Mouse (Mus musculus): ENCODE data around the gene Ccdc60.
"Not testable (repeated sequence)": the region's sequence is repeated elsewhere in the genome, so short reads cannot be mapped to it uniquely, and the experiment has no call there.

The Ccdc60 gene

DNA sequence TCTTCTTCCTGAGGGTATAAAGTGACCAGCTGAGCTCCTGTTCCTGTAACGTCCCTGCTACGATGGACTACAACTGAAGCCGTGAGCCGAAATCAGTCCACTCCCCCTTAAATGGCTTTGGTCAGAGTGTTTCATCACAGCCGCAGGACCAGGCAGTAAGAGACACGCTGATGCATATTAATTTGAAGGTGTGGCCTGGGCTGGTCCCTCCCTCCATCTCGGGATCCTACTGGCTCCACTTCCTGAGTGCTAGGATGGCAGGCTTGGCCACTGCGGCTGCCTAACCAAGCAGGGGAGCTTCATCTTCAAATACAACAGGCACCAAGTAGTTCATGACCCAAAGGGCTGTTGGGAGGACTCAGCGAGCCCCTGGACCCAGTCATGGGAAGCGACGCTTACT, 94.3 kb downstream of the Ccdc60 start:
- no peak for DNase-seq (ENCODE audit: low read depth, low spot score)

GRCm38 (mm10) chr5:116192693-116193092, 96.1 kb downstream of the Ccdc60 start:
- peak; percentile 72 for DNase-seq (ENCODE audit: low read depth, low spot score)

- no peak for DNase-seq (ENCODE audit: low read depth, low spot score)
These were observed 97.2 kb downstream of the Ccdc60 start for GRCm38 (mm10) chr5:116191596-116191995.

- DNase-seq (ENCODE audit: low read depth, low spot score): no peak
These were observed 99.0 kb downstream of the Ccdc60 start for GRCm38 (mm10) chr5:116189818-116190217.

DNA sequence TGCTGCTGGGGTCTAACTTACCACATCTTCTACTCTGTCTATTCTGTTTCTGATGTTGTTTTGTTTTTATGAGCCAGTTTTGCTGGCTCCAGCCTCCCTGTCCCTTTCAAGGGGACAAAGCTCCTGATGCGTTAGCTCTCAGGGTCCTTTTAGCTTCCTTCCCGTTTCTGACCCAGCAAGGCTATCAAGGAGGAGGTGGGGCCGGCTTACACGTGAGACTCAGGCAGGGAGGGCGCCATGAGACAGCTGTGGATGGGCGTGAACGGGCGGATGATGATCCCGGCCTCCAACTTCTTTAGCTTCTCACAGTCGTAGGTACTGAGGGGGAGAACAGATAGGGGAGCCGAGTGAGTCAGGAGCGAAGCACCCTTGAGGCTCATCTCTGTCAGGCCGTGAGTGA, 108.2 kb downstream of the Ccdc60 start:
- DNase-seq (ENCODE audit: low read depth, low spot score): no peak

DNA sequence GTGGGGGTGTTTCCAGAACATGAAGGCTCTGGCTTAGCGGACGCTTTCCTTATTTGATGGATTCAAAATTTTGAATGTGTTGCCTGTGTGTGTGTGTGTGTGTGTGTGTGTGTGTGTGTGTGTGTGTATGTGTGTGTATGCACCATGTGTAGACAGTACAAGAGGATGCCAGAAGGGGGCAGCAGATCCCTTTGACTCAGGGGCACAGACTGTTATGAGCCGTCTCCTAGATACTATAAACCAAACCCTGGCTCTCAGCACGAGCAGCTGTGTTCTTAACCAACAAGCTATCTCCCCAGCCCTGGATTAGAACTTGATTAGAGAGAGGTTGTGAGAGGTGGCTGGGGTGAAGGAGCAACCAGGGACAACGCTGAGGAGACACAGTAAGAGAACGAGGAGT, 117.1 kb downstream of the Ccdc60 start:
- no peak for DNase-seq (ENCODE audit: low read depth, low spot score)

GRCm38 (mm10) chr5:116166965-116167364, 121.8 kb downstream of the Ccdc60 start:
- DNase-seq (ENCODE audit: low read depth, low spot score): no peak

- no peak for DNase-seq (ENCODE audit: low read depth, low spot score)
These were observed 123.4 kb downstream of the Ccdc60 start for GRCm38 (mm10) chr5:116165203-116165888.

DNA sequence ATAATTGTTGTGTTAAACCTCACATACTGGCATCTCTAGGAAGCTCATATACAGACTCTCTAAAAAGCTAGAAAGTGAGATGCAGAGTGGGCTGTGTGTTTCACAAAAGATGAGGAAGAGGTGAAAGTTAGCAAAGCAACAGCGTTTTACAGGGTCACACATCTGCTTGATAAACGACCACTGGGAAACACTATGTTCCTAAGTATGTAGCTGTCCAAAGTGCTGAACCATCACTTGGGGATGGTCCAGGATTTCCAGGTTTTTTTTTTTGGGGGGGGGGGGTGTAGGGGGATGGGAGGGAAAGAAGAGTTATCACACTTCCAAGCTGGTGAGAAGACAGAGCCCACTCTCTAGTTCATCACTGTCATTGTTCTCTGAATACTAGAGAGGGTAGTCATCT, 134.0 kb downstream of the Ccdc60 start:
- no peak for DNase-seq (ENCODE audit: low read depth, low spot score)

DNA sequence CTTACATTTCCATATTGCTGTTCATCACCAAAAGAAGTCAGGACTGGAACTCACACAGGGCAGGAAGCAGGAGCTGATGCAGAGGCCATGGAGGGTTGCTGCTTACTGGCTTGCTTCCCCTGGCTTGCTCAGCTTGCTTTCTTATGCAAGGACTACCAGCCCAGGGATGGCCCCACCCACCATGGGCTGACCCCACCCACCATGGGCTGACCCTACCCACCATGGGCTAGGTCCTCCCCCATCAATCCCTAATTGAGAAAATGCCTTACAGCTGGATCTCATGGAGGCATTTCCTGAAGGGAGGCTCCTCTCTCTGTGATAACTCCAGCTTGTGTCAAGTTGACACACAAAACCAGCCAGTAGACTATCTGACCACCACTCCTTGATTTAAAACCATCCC, 142.3 kb downstream of the Ccdc60 start:
- not testable (repeated sequence) for DNase-seq (ENCODE audit: low read depth, low spot score)

- no peak for DNase-seq (ENCODE audit: low read depth, low spot score)
These were observed 144.1 kb downstream of the Ccdc60 start for GRCm38 (mm10) chr5:116144711-116145110.

- DNase-seq (ENCODE audit: low read depth, low spot score): no peak
These were observed 148.1 kb downstream of the Ccdc60 start for GRCm38 (mm10) chr5:116140682-116141081.

DNA sequence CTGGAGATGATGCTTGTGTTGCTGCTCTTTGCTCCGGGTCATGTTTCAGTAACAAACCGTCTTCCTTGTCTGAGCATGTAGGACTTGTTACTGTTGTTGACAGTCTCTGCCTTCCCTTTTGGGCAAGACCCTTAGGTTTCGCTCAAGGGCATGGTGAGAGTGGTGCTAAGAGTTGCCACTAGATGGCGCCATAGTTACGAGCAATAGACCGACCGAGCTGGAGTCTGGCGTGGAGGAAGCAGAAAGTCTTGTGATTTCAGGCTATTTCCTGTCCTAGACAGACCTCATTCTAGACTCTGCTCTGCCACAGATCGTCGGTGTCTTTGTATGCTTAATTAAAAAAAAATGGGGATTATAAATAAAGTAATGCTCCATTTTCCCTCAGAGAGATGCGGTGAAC, 165.4 kb downstream of the Ccdc60 start:
- DNase-seq (ENCODE audit: low read depth, low spot score): peak; percentile 67

DNA sequence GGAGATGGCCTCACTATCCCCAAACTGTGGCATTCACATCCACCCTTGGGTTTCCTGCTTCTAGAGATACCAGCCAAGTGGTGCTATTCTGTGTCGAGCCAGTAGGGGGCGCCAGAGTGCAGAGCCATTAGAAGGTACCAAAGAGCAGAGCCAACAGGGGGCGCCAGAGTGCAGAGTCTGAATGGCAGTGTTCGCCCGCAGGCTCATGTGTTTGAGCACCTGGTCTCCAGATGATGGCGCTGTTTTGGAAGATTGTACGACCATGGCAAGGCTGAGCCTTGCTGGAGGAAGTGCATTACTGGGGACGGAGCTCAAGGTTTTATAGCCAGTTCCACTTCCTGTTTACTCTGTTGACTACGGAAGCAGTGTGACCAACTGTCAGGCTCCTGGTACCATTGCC, 172.2 kb downstream of the Ccdc60 start:
- peak; percentile 36 for DNase-seq (ENCODE audit: low read depth, low spot score)

- no peak for DNase-seq (ENCODE audit: low read depth, low spot score)
These were observed 172.7 kb downstream of the Ccdc60 start for GRCm38 (mm10) chr5:116116110-116116509.

- no peak for DNase-seq (ENCODE audit: low read depth, low spot score)
These were observed 173.5 kb downstream of the Ccdc60 start for GRCm38 (mm10) chr5:116115071-116115834.

DNA sequence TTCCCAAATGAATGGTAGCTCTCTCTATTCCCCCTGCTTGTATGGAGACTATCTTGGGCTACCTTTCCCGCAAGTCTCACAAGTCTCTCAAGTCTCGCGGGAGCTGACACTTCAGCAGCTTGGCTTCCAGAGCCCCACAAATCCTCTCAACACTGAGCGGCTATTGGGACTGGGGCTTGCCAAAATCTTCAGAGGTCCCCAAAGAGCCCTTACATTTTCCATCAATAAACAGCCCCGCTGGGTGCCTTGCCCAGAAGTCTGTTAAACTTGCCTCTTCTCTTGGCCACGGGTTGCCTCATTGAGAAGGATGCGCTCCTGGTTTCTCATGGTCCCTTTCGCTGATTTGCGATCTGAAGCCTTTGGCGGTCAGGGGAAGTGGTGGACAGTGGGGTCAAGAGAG, 180.1 kb downstream of the Ccdc60 start:
- no peak for DNase-seq (ENCODE audit: low read depth, low spot score)

DNA sequence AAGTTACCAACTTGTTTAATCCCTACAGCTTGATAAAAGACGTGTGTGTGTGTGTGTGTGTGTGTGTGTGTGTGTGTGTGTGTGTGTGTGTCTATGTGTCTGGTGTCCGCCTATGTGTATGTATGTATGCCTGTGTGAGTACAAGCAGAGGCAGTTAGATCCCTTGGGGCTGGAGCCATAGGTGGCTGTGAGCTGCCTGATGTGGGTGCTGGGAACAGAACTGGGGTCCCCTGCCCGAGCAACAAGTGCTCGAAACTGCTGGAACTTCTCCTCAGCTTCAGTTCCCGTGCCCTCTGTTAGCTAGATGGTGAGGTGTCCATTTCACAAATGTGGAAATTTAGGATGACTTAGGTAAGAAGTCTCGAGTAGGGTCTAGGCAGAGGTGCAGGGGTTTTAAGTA, 204.6 kb downstream of the Ccdc60 start:
- no peak for DNase-seq (ENCODE audit: low read depth, low spot score)

DNA sequence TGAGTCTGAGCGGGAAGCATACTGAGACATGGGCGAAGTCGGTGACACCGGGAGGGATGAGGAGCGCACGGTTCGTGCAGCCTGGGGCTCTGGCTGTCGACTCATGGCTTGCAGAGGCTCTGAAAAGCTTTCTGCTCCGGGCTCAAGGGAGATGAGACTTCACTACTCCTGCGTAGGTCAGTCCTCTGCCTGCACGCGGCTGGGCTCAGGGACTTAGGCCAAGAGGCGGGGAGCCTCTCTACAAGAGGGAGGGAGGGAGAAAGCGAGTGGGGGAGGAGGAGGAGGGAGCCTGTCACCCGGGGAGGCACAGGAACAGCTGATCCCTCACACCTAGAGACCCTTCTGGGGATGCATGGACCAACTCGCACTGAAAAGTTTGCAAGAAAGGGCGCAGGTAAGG, 205.7 kb downstream of the Ccdc60 start, which contains the start of gene Tmem233:
Gene Tmem233 (minus strand): TSS at position 164 of the 400 bp plus-strand sequence.
- no peak for DNase-seq (ENCODE audit: low read depth, low spot score)

DNA sequence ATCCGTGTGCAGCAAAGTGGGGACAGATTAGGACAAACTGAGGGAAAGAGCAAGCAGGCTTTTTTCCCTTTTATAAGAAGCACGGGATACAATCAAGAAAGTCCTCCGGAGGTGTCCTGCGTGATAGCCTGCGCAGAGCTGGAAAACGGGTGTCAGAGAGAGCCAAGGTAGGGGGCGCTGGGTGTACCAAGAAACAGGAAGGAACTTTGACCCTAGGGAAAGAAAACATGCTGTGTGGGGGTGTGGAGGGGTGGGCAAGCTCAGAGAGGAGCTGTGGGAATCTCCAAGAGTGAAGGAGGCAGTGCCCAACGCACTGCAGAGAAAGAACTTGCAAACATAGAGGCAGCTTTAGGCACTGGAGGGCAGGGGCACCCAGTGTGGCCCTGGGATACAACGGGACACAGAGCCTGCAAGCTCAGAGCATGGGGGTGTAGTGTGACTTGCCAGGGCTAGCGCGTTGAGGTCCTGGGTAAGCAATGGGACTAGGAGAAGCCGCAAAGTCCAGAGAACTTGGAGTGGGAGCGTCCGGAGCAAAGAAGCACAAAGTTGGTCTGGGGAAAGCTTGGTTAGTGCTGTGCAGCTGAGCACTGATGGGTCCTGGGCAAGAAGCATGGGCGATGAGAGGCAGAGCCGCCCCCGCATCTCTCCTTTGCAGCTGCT, 206.4 kb downstream of the Ccdc60 start:
- no peak for DNase-seq (ENCODE audit: low read depth, low spot score)

GRCm38 (mm10) chr5:116081616-116082015, 207.2 kb downstream of the Ccdc60 start:
- no peak for DNase-seq (ENCODE audit: low read depth, low spot score)

DNA sequence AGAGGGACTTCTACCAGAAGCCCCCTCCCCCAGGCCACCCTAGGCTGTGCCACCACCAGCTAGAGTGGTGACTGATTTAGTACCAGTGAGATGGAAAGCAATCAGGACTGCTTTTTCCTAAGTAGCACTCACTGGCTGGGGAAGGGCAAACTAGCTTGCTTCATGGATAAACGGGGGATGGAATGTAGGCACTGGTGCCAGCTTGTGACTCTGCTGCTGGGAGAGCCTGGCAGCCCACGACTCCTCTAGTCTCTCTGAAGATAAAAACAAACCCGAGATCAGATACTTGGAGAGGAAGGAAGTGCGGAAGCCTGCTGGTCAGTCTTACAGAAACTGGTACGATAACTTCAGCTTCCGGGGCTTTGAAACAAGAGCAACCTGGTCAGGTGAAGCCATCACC, 208.0 kb downstream of the Ccdc60 start:
- no peak for DNase-seq (ENCODE audit: low read depth, low spot score)

All from WW6 (cell line).